Mouse (Mus musculus) forebrain, postnatal 0 days (tissue): ENCODE measurements around the gene Uba3. TPM values are rescaled to one million over a fixed set of nuclear protein-coding genes. Genes with fewer than 3 reads are reported as not detected.

Source experiments
- ATAC-seq: fragments of 200-750 bp; cut with Nextera tagmentation; 2 replicates; pipeline ENCODE4 v1.8.0; 2017; ENCODE audit warnings: mild to moderate bottlenecking, moderate library complexity
- DNase-seq: peaks from one replicate; pipeline ENCODE4 v3.0.0-alpha.2; 2015
- H3K27ac ChIP-seq: fragments of 300-500 bp; sonication (generic); 2 replicates; pipeline ENCODE4 v1.5.1; 2014; ENCODE audit warnings: low read depth, mild to moderate bottlenecking, antibody characterized with exemption, low read length, moderate library complexity, mixed read lengths
- H3K27me3 ChIP-seq: fragments of 300-500 bp; sonication (generic); 2 replicates; pipeline ENCODE4 v1.6.1; 2014; ENCODE audit warnings: mild to moderate bottlenecking, low read length, mixed read lengths; ENCODE audit not compliant: insufficient read depth
- H3K36me3 ChIP-seq: fragments of 300-500 bp; sonication (generic); 2 replicates; pipeline ENCODE4 v1.6.1; 2014; ENCODE audit warnings: mild to moderate bottlenecking, moderate library complexity; ENCODE audit not compliant: insufficient read depth
- H3K4me1 ChIP-seq: fragments of 300-500 bp; sonication (generic); 2 replicates; pipeline ENCODE4 v1.6.1; 2014; ENCODE audit warnings: antibody characterized with exemption; ENCODE audit not compliant: insufficient read depth
- H3K4me2 ChIP-seq: fragments of 300-500 bp; sonication (generic); 2 replicates; pipeline ENCODE4 v1.6.1; 2014; ENCODE audit warnings: low read depth, mild to moderate bottlenecking, moderate library complexity
- H3K4me3 ChIP-seq: fragments of 300-500 bp; sonication (generic); 2 replicates; pipeline ENCODE4 v1.5.1; 2014; ENCODE audit warnings: low read depth, low read length, mixed read lengths
- H3K9ac ChIP-seq: fragments of 300-500 bp; sonication (generic); 2 replicates; pipeline ENCODE4 v1.6.1; 2014; ENCODE audit warnings: mild to moderate bottlenecking
- H3K9me3 ChIP-seq: fragments of 300-500 bp; sonication (generic); 2 replicates; pipeline ENCODE4 v1.6.1; 2016; ENCODE audit warnings: low read length
- CTCF ChIP-seq: sonication (generic); IDR thresholded peaks from 2 replicates; pipeline ENCODE4 v1.5.1; 2016; ENCODE audit warnings: antibody characterized with exemption, control low read depth, low read depth
- WGBS: fragments of 180-500 bp; shearing (Covaris S2); extraction: QIAGEN DNeasy Blood & Tissue Kit; methylation state at CpG from one replicate; pipeline ENCODE4 v1.1.7; 2014; 5-methylcytosine and 5-hydroxymethylcytosine counted together
- polyA plus RNA-seq: library from polyadenylated mRNA; unstranded; fragments of >200 nt; fragmentation: Nextera tagmentation; extraction: Ambion mirVana; gene quantifications from 2 replicates; pipeline ENCODE4 v1.2.1, GENCODE M21; 2015
- total RNA-seq: library from RNA; depleted of rRNA; stranded (reverse); fragments of >200 nt; gene quantifications from 2 replicates; pipeline ENCODE4 v1.2.3, GENCODE M21; 2014; rRNA removed

Gene Uba3
- total RNA-seq (83.2 and 86.3 TPM in 2 replicates), polyA plus RNA-seq (61.3 and 67.2 TPM in 2 replicates)

GRCm38 (mm10) chr6:97205439-97205885 lies at the start of gene Uba3:
TSS of gene Uba3 (minus strand) at chr6:97205647.
- H3K4me3 ChIP-seq: peak within 1 kb of the TSS; percentile 64
- ATAC-seq: peak; percentile 98
- peaks cover 3% of the 10 kb centered on the region; the same call in 1 of the 2 replicates for H3K36me3 ChIP-seq
- H3K9ac ChIP-seq: peak within 1 kb of the TSS; percentile 75
- DNase-seq: peak; percentile 98
- H3K27ac ChIP-seq: peak within 1 kb of the TSS; percentile 83
- peaks cover 8% of the 10 kb centered on the region; the same call in 1 of the 2 replicates for H3K4me1 ChIP-seq
- WGBS: 3% methylated on average over 38 of the region's 38 CpGs
- TF ChIP-seq CTCF: no peak
- H3K27me3 ChIP-seq: no peaks in the 10 kb centered on the region
- H3K4me2 ChIP-seq: peak within 1 kb of the TSS; percentile 78
- H3K9me3 ChIP-seq: no peaks in the 10 kb centered on the region

GRCm38 (mm10) chr6:97252711-97253221 lies 47.3 kb upstream of the Uba3 start, which contains the start of gene Lmod3:
TSS of gene Lmod3 (minus strand) at chr6:97252759.
- no peaks in the 10 kb centered on the region for H3K27me3 ChIP-seq
- H3K4me2 ChIP-seq: no peak within 1 kb of the TSS
- no peaks in the 10 kb centered on the region for H3K9me3 ChIP-seq
- H3K9ac ChIP-seq: no peak within 1 kb of the TSS
- no peak within 1 kb of the TSS for H3K4me3 ChIP-seq
- no peak for TF ChIP-seq CTCF
- no peak within 1 kb of the TSS for H3K27ac ChIP-seq
- no peaks in the 10 kb centered on the region for H3K36me3 ChIP-seq
- ATAC-seq (no peak), DNase-seq (no peak)
- no peaks in the 10 kb centered on the region for H3K4me1 ChIP-seq
- WGBS: 39% methylated on average over 9 of the region's 9 CpGs

- Histone ChIP-seq H3K4me1 (no peaks in the 10 kb centered on the region), H3K4me3 (no peak overlapping the region), H3K36me3 (no peaks in the 10 kb centered on the region), H3K9ac (no peak overlapping the region), H3K9me3 (no peaks in the 10 kb centered on the region), H3K4me2 (no peak overlapping the region), H3K27me3 (no peaks in the 10 kb centered on the region), H3K27ac (no peak overlapping the region)
- TF ChIP-seq CTCF: no peak
- DNase-seq: no peak
- 73% methylated on average over 5 of the region's 5 CpGs for WGBS
- peak; percentile 42; the same call in 1 of the 2 replicates for ATAC-seq
Measured at GRCm38 (mm10) chr6:97252086-97252485, 46.6 kb upstream of the Uba3 start.

GRCm38 (mm10) chr6:97250966-97251365 lies 45.5 kb upstream of the Uba3 start:
- WGBS: 45% methylated on average over 6 of the region's 6 CpGs
- Histone ChIP-seq H3K9me3 (no peaks in the 10 kb centered on the region), H3K4me3 (no peak overlapping the region), H3K9ac (no peak overlapping the region), H3K36me3 (no peaks in the 10 kb centered on the region), H3K27me3 (no peaks in the 10 kb centered on the region), H3K27ac (no peak overlapping the region), H3K4me2 (no peak overlapping the region), H3K4me1 (no peaks in the 10 kb centered on the region)
- TF ChIP-seq CTCF: peak; percentile 76
- ATAC-seq (no peak), DNase-seq (peak; percentile 69)

- H3K27me3 ChIP-seq: no peaks in the 10 kb centered on the region
- no peak overlapping the region for H3K27ac ChIP-seq
- no peak overlapping the region for H3K4me3 ChIP-seq
- no peaks in the 10 kb centered on the region for H3K4me1 ChIP-seq
- H3K9ac ChIP-seq: no peak overlapping the region
- no peaks in the 10 kb centered on the region for H3K9me3 ChIP-seq
- no peak overlapping the region for H3K4me2 ChIP-seq
- TF ChIP-seq CTCF: no peak
- no peaks in the 10 kb centered on the region for H3K36me3 ChIP-seq
- DNase-seq (no peak), ATAC-seq (no peak)
Measured at GRCm38 (mm10) chr6:97245200-97245599, 39.8 kb upstream of the Uba3 start.

- H3K9me3 ChIP-seq: no peaks in the 10 kb centered on the region
- H3K27ac ChIP-seq: no peak overlapping the region
- DNase-seq (no peak), ATAC-seq (no peak)
- no peaks in the 10 kb centered on the region for H3K36me3 ChIP-seq
- H3K4me3 ChIP-seq: no peak overlapping the region
- H3K27me3 ChIP-seq: no peaks in the 10 kb centered on the region
- TF ChIP-seq CTCF: no peak
- H3K4me2 ChIP-seq: no peak overlapping the region
- 93% methylated on average over 4 of the region's 4 CpGs for WGBS
- no peaks in the 10 kb centered on the region for H3K4me1 ChIP-seq
- H3K9ac ChIP-seq: no peak overlapping the region
Measured at GRCm38 (mm10) chr6:97242522-97242921, 37.1 kb upstream of the Uba3 start.

GRCm38 (mm10) chr6:97240092-97240491 lies 34.6 kb upstream of the Uba3 start:
- Histone ChIP-seq H3K4me2 (no peak overlapping the region), H3K4me3 (no peak overlapping the region), H3K27me3 (no peaks in the 10 kb centered on the region), H3K4me1 (no peaks in the 10 kb centered on the region), H3K36me3 (no peaks in the 10 kb centered on the region), H3K9me3 (no peaks in the 10 kb centered on the region), H3K9ac (no peak overlapping the region), H3K27ac (no peak overlapping the region)
- DNase-seq (no peak), ATAC-seq (no peak)
- no peak for TF ChIP-seq CTCF
- 79% methylated on average over 5 of the region's 5 CpGs for WGBS
